Mouse (Mus musculus): ENCODE measurements around the gene Lysmd2.
A peak's percentile ranks its signal among the peaks of the same experiment; 100 is the strongest.
"Not testable (repeated sequence)": the region's sequence is repeated elsewhere in the genome, so short reads cannot be mapped to it uniquely, and the experiment has no call there.

The Lysmd2 gene

DNA sequence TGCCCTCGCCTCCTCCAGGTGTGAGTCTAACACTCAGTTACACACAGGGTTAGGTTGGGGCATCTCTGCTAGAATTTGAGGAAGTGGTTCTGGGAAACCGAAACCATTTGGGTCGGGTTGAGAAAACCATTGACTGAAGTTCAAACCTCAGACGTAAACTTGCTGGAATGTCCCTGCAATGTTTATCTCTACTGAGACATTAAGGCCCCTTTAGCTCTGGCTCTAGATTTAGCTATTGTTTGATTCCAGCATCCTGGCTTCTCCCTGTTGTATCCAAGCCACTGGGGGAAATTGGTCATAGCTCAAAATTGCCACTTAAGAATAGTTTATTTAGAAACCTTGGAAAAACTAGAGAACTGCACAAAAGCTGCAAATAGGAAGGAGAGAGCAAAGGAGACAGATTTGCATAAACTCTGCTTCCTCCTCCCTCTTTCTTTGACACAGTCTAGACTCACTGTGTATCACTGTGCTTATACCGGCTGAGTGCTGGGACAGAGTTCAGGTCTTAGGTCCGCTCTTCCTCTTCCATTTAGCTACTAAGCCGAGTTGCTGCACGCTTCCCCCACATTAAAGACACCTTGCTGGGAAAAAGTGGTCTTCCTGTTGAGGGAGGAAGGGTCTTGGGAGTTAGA, 5.4 kb downstream of the Lysmd2 start:
- no peak for DNase-seq (ENCODE audit: low spot score)

- DNase-seq (ENCODE audit: low spot score), result no peak
These were observed 6.6 kb downstream of the Lysmd2 start for GRCm38 (mm10) chr9:75632111-75632510.

DNA sequence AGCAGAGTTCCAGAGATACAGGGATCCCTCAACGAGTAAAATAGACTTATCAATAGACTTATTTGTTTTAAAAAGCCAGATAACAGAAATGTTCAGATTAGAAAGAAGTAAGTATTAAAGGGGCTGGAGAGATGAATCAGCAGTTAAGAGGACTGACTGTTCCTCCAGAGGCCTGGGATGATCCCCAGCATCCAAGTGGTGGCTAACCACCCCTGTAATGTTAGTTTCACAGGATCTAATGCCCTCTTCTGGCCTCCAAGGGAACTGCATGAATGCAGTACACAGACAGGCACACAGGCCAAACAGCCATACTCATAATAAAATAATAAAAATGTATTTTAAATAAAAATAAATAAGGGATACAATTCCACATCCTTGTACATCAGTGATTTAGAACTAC, 7.4 kb downstream of the Lysmd2 start:
- no peak for DNase-seq (ENCODE audit: low spot score)

- no peak for DNase-seq (ENCODE audit: low spot score)
These were observed 8.1 kb downstream of the Lysmd2 start for GRCm38 (mm10) chr9:75633603-75634002.

GRCm38 (mm10) chr9:75634226-75634625, 8.7 kb downstream of the Lysmd2 start:
- no peak for DNase-seq (ENCODE audit: low spot score)

DNA sequence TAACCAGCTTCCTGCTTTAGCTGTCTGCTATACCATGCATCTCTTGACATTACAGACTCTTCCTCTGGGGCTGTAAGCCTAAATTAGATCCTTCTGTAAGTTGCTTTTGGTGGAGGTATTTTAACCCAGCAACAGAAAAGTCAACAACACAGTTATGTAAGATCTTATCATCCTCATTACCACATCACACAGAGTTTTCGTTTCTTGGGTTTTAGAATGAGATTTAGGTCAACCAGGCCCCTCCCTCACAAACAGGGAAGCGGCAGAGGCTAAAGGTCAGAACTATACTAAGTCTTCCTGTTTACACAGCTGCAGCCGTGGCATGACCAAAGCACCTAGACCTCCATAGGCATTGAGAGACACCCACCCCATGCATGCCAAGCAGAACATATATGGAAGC, 19.9 kb downstream of the Lysmd2 start:
- DNase-seq (ENCODE audit: low spot score), result no peak

DNA sequence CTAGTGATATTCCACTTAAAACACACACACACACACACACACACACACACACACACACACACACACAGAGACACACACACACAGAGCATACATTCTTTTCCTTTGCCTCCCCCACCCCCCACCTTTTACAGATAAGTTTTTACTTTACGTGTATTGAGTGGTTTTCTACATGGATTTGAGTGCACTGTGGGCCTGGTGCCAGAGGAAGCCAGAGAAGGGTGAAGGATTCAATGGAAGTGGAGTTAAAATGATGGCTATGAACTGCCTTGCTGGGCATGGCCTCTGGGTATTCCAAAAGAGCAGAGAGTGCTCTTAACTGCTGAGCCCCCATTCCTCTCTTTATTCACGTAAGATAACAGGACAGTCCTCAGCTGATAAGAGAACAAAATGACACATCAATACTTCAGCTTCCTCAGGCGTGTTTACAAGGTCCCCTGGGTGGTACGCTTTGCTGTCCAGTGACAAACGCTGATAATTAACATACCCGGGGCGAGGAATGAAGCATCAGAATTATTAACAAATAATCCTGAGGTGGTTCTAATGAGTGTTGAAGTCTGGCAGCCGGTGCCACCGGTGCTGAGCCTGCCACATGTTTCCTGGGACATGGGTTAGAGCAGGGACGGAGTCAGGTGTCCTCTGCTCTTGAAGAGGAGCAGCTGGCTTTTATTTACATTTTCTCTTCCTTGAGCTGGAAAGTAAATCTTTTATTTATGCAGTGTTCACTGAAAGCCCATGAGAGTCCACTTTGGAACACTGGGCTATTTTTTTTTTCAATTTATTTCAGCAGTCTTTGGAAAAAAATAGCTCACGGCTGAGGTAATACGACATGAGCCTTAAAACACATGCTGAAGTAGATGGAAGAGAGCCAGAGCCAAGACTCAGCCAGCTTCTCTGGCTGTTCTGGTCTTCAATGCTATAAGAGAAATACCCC, 28.7 kb downstream of the Lysmd2 start:
- DNase-seq (ENCODE audit: low spot score), result no peak

DNA sequence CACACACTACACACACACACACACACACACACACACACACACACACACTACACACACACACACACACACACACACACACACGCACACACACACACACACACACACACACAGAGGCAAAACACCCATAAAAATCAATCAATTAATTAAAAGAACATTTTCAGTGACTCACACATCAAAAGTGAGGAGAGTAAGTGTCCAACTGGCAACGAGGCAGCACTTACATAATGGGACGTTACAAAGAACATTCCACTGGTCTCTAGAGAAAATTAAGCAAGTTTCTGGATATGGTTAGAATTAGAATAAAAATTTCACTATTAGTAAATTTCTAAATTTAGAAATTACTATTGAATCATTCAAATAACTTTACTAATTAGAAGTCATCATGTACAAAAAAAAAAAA, 30.9 kb downstream of the Lysmd2 start:
- not testable (repeated sequence) for DNase-seq (ENCODE audit: low spot score)

- no peak for DNase-seq (ENCODE audit: low spot score)
These were observed 35.4 kb downstream of the Lysmd2 start for GRCm38 (mm10) chr9:75660917-75661316.

DNA sequence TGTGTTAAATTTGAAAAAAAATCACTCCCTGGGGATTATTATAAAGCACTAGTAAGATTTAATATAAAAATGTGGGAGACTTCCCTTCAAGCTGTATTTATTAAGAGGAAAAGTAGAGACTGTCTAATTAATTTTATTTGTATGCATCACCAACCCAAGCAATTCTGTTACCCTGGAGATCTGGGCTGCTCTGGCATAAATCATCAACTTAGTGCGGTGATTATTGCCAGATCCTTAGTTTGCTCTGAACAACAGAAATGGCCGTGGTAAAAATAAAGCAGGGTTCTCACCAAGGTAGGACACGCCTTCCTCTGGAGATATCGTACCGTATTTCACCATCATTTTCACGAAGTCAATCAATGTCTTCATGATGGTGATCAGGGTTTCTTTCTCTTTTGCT, 39.8 kb downstream of the Lysmd2 start:
- no peak for DNase-seq (ENCODE audit: low spot score)

DNA sequence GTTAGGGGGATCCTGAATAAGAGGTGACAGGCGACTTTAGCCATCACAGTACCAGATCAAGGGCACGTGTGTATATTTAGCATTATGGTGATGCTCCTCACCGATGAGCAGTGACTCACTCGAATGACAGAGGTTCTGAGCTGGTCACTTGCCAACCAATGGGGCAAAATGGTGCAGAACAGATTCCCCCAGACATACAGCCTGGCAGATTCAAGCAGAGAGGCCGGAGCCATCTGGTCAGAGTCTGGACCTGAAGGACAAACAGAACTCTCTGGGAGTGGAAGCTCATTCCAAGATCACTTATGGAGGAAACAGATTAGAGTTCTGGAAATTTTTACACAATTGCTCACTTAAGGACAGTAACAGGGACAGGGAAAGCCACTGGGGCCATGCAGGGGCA, 41.1 kb downstream of the Lysmd2 start:
- DNase-seq (ENCODE audit: low spot score), result no peak

- no peak for DNase-seq (ENCODE audit: low spot score)
These were observed 47.2 kb downstream of the Lysmd2 start for GRCm38 (mm10) chr9:75672769-75673168.

GRCm38 (mm10) chr9:75676226-75676625, 50.7 kb downstream of the Lysmd2 start:
- DNase-seq (ENCODE audit: low spot score), result no peak

GRCm38 (mm10) chr9:75678341-75678740, 52.8 kb downstream of the Lysmd2 start:
- DNase-seq (ENCODE audit: low spot score), result no peak

DNA sequence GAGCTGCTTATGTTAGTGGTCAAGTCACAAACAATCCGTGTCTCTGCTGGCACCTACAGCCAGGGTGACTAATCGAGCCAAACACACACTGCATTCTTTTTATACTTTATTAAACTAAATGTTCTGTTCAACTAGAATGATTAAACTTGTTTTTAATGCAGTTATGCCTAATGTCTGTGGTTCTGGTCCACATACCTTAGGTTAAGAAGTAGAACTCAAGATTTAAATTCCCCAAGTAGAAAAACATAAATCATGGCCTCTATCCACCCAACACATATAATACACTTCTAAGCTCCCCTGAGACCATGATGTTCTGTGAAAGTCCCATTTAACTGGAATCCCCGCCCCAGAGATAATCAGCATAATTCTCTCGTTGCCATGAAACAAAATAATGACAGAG, 54.1 kb downstream of the Lysmd2 start:
- no peak for DNase-seq (ENCODE audit: low spot score)

DNA sequence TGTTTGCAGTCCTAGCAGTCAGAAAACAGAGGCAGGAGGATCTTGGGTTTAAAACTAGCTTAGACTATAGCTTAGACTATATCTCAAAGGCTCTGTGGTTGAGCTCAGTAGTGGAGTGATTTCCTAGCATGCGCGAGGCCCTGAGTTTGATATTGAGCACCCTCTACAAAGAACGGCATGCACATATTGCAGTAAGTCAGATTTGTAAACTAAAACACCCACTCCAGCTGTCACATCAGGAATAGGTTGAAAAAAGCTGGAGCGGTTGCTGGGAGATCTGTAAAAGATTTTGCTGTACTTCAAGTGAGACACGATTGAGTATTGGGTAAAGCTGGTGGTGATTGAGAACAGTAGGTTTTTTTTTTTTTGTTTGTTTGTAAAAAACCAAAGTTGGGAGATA, 55.1 kb downstream of the Lysmd2 start:
- DNase-seq (ENCODE audit: low spot score), result no peak

- peak; percentile 84 for DNase-seq (ENCODE audit: low spot score)
These were observed 58.1 kb downstream of the Lysmd2 start, which contains the start of gene Scg3 for GRCm38 (mm10) chr9:75683426-75684191. Gene Scg3 (minus strand): TSS chr9:75684056.

- DNase-seq (ENCODE audit: low spot score), result no peak
These were observed 58.8 kb downstream of the Lysmd2 start for GRCm38 (mm10) chr9:75684292-75684691.

GRCm38 (mm10) chr9:75684772-75685171, 59.2 kb downstream of the Lysmd2 start:
- DNase-seq (ENCODE audit: low spot score), result no peak
